Mouse (Mus musculus) embryonic facial prominence, embryonic 14.5 days (tissue): ENCODE data around the gene Matn3. TPM values are rescaled to one million over a fixed set of nuclear protein-coding genes. Genes with fewer than 3 reads are reported as not detected.

Experiments
- ATAC-seq: fragments of 200-750 bp; cut with Nextera tagmentation; 2 replicates; pipeline ENCODE4 v1.8.0; 2017; ENCODE audit warnings: low read depth, moderate number of reproducible peaks, moderate TSS enrichment
- DNase-seq: peaks from one replicate; pipeline ENCODE4 v3.0.0-alpha.2; 2015; ENCODE audit warnings: low spot score
- H3K27ac ChIP-seq: fragments of 300-500 bp; sonication (generic); replicated peaks from 2 replicates; pipeline ENCODE4 v1.5.1; 2014; ENCODE audit warnings: low read depth, mild to moderate bottlenecking, low read length, moderate library complexity
- H3K27me3 ChIP-seq: fragments of 300-500 bp; sonication (generic); replicated peaks from 2 replicates; pipeline ENCODE4 v1.6.1; 2014; ENCODE audit warnings: low read length; ENCODE audit not compliant: control insufficient read depth, insufficient read depth
- H3K36me3 ChIP-seq: fragments of 300-500 bp; sonication (generic); 2 replicates; pipeline ENCODE4 v1.6.1; 2014; ENCODE audit warnings: low read length, mixed read lengths; ENCODE audit not compliant: control insufficient read depth, insufficient read depth
- H3K4me1 ChIP-seq: fragments of 300-500 bp; sonication (generic); 2 replicates; pipeline ENCODE4 v1.6.1; 2014; ENCODE audit warnings: antibody characterized with exemption, low read length; ENCODE audit not compliant: control insufficient read depth, insufficient read depth
- H3K4me2 ChIP-seq: fragments of 300-500 bp; sonication (generic); 2 replicates; pipeline ENCODE4 v1.6.1; 2014; ENCODE audit warnings: low read depth, mild to moderate bottlenecking, low read length, moderate library complexity, mixed read lengths
- H3K4me3 ChIP-seq: fragments of 300-500 bp; sonication (generic); 2 replicates; pipeline ENCODE4 v1.5.1; 2014; ENCODE audit warnings: low read depth, mild to moderate bottlenecking, low read length
- H3K9ac ChIP-seq: fragments of 300-500 bp; sonication (generic); 2 replicates; pipeline ENCODE4 v1.6.1; 2014; ENCODE audit warnings: low read depth, mild to moderate bottlenecking, low read length, moderate library complexity, mixed read lengths
- H3K9me3 ChIP-seq: fragments of 300-500 bp; sonication (generic); 2 replicates; pipeline ENCODE4 v1.6.1; 2016; ENCODE audit warnings: low read length; ENCODE audit not compliant: control insufficient read depth
- WGBS: fragments of 180-500 bp; shearing (Covaris S2); extraction: QIAGEN DNeasy Blood & Tissue Kit; methylation state at CpG from one replicate; pipeline ENCODE4 v1.1.7; 2014; 5-methylcytosine and 5-hydroxymethylcytosine counted together
- polyA plus RNA-seq: library from polyadenylated mRNA; unstranded; fragments of >200 nt; fragmentation: Nextera tagmentation; extraction: Ambion mirVana; gene quantifications from 2 replicates; pipeline ENCODE4 v1.2.1, GENCODE M21; 2014

The Matn3 gene
- polyA plus RNA-seq, 1 experiment from 2014 or later, result 11.1 TPM

GRCm38 (mm10) chr12:8913701-8914340 lies 33.9 kb upstream of the Matn3 start:
- peak; percentile 92 for DNase-seq
- WGBS, result 23% methylated on average over 9 of the region's 9 CpGs
- H3K36me3 ChIP-seq, result no peaks in the 10 kb centered on the region

GRCm38 (mm10) chr12:8916378-8916777 lies 31.4 kb upstream of the Matn3 start:
- Histone ChIP-seq H3K4me3 (no peak overlapping the region), H3K9ac (peak overlapping the region; percentile 17), H3K27me3 (no peaks in the 10 kb centered on the region), H3K4me2 (no peak overlapping the region), H3K9me3 (no peaks in the 10 kb centered on the region), H3K27ac (peak overlapping the region; percentile 49), H3K4me1 (peaks cover 39% of the 10 kb centered on the region), H3K36me3 (no peaks in the 10 kb centered on the region)
- 43% methylated on average over 5 of the region's 5 CpGs for WGBS
- ATAC-seq (no peak), DNase-seq (no peak)

More at GRCm38 (mm10) chr12:8913701-8914340, 33.9 kb upstream of the Matn3 start:
- Histone ChIP-seq H3K4me2 (peak overlapping the region; percentile 33; the same call in 1 of the 2 replicates), H3K9me3 (no peaks in the 10 kb centered on the region), H3K9ac (peak overlapping the region; percentile 9; the same call in 1 of the 2 replicates), H3K4me3 (no peak overlapping the region), H3K27ac (peak overlapping the region; percentile 90), H3K27me3 (no peaks in the 10 kb centered on the region), H3K4me1 (peaks cover 34% of the 10 kb centered on the region)
- peak; percentile 90 for ATAC-seq

GRCm38 (mm10) chr12:8919231-8919630 lies 28.5 kb upstream of the Matn3 start:
- DNase-seq (no peak), ATAC-seq (no peak)
- 91% methylated on average over 3 of the region's 3 CpGs for WGBS
- Histone ChIP-seq H3K4me1 (peaks cover 22% of the 10 kb centered on the region), H3K27ac (no peak overlapping the region), H3K4me2 (no peak overlapping the region), H3K4me3 (no peak overlapping the region), H3K27me3 (no peaks in the 10 kb centered on the region), H3K36me3 (no peaks in the 10 kb centered on the region), H3K9me3 (no peaks in the 10 kb centered on the region), H3K9ac (no peak overlapping the region)

- H3K4me2 ChIP-seq, result peak overlapping the region; percentile 54
- H3K4me1 ChIP-seq, result peaks cover 25% of the 10 kb centered on the region
- H3K27me3 ChIP-seq, result no peaks in the 10 kb centered on the region
- peaks cover 6% of the 10 kb centered on the region; the same call in 1 of the 2 replicates for H3K36me3 ChIP-seq
- ATAC-seq, result no peak
- H3K4me3 ChIP-seq, result peak overlapping the region; percentile 62
- peak overlapping the region; percentile 75; the same call in 1 of the 2 replicates for H3K9ac ChIP-seq
- H3K27ac ChIP-seq, result peak overlapping the region; percentile 99
- no peak for DNase-seq
- WGBS, result 17% methylated on average over 1 of the region's 1 CpGs
- no peaks in the 10 kb centered on the region for H3K9me3 ChIP-seq
Observed at GRCm38 (mm10) chr12:8920996-8921393, 26.7 kb upstream of the Matn3 start.

GRCm38 (mm10) chr12:8921394-8922368 lies 26.0 kb upstream of the Matn3 start, which contains the start of gene Laptm4a:
Laptm4a (plus strand) TSS chr12:8921664.
- H3K36me3 ChIP-seq, result peaks cover 10% of the 10 kb centered on the region; the same call in 1 of the 2 replicates
- peak; percentile 99 for DNase-seq
- peaks cover 18% of the 10 kb centered on the region for H3K4me1 ChIP-seq
- H3K4me3 ChIP-seq, result peak within 1 kb of the TSS; percentile 62
- H3K9ac ChIP-seq, result peak within 1 kb of the TSS; percentile 89
- no peaks in the 10 kb centered on the region for H3K9me3 ChIP-seq
- H3K27me3 ChIP-seq, result no peaks in the 10 kb centered on the region
- peak; percentile 99 for ATAC-seq
- H3K4me2 ChIP-seq, result peak within 1 kb of the TSS; percentile 82
- peak within 1 kb of the TSS; percentile 99 for H3K27ac ChIP-seq
- under 1% methylated on average over 60 of the region's 73 CpGs for WGBS

GRCm38 (mm10) chr12:8922369-8923124 lies 25.2 kb upstream of the Matn3 start:
- Histone ChIP-seq H3K4me1 (peaks cover 25% of the 10 kb centered on the region), H3K9me3 (no peaks in the 10 kb centered on the region), H3K27me3 (no peaks in the 10 kb centered on the region), H3K36me3 (peaks cover 10% of the 10 kb centered on the region; the same call in 1 of the 2 replicates), H3K27ac (peak overlapping the region; percentile 99), H3K4me3 (peak overlapping the region; percentile 62), H3K9ac (peak overlapping the region; percentile 89), H3K4me2 (peak overlapping the region; percentile 82)
- ATAC-seq, result no peak
- 1% methylated on average over 30 of the region's 30 CpGs for WGBS
- DNase-seq, result no peak

- Histone ChIP-seq H3K4me2 (peak overlapping the region; percentile 82), H3K9me3 (no peaks in the 10 kb centered on the region), H3K4me3 (peak overlapping the region; percentile 62), H3K27ac (peak overlapping the region; percentile 99), H3K4me1 (peaks cover 26% of the 10 kb centered on the region), H3K27me3 (no peaks in the 10 kb centered on the region), H3K9ac (peak overlapping the region; percentile 89), H3K36me3 (peaks cover 10% of the 10 kb centered on the region; the same call in 1 of the 2 replicates)
- peak; percentile 92 for DNase-seq
- ATAC-seq, result no peak
- WGBS, result 7% methylated on average over 5 of the region's 5 CpGs
Observed at GRCm38 (mm10) chr12:8923125-8923410, 24.7 kb upstream of the Matn3 start.

GRCm38 (mm10) chr12:8923603-8924002 lies 24.1 kb upstream of the Matn3 start:
- no peak for DNase-seq
- Histone ChIP-seq H3K9ac (peak overlapping the region; percentile 89), H3K4me2 (peak overlapping the region; percentile 82), H3K27me3 (no peaks in the 10 kb centered on the region), H3K9me3 (no peaks in the 10 kb centered on the region), H3K4me1 (peaks cover 26% of the 10 kb centered on the region), H3K4me3 (peak overlapping the region; percentile 62), H3K36me3 (peaks cover 10% of the 10 kb centered on the region; the same call in 1 of the 2 replicates), H3K27ac (peak overlapping the region; percentile 99)
- ATAC-seq, result no peak
- WGBS, result 29% methylated on average over 2 of the region's 2 CpGs
